Mouse (Mus musculus) MN1 (cell line): ENCODE measurements at regions not wholly inside any gene's neighbourhood (a gene's known extent, or its start where the extent isn't known, plus 50 kb on each side); places are given as distances from the start of the nearest gene placed in this dataset.

Source experiments
- DNase-seq: peaks from one replicate; pipeline ENCODE4 v3.0.0-alpha.2; 2016; ENCODE audit warnings: low spot score

GRCm38 (mm10) chr16:13204948-13205470 lies 51.3 kb upstream of the Mrtfb start:
- no peak for DNase-seq

GRCm38 (mm10) chr16:13205855-13206254 lies 50.4 kb upstream of the Mrtfb start:
- peak; percentile 60 for DNase-seq
